Mouse (Mus musculus) brain, embryonic 14.5 days (tissue): ENCODE results near the gene Cisd2.

Experiments used
- CTCF ChIP-seq: fragments of 200-500 bp; IDR thresholded peaks from 2 replicates; pipeline ENCODE4 v1.5.1; 2012; ENCODE audit warnings: inconsistent platforms, mild to moderate bottlenecking, moderate library complexity, borderline replicate concordance; ENCODE audit not compliant: insufficient read depth, insufficient read length; ENCODE audit errors: extremely low read depth
- POLR2A ChIP-seq: fragments of 200-500 bp; IDR thresholded peaks from 2 replicates; pipeline ENCODE4 v1.6.1; 2012; ENCODE audit warnings: mild to moderate bottlenecking, inconsistent platforms, borderline replicate concordance; ENCODE audit not compliant: poor library complexity, insufficient read depth, insufficient read length, severe bottlenecking; ENCODE audit errors: extremely low read depth

GRCm38 (mm10) chr3:135438531-135438912, 14.8 kb upstream of the Cisd2 start:
- TF ChIP-seq CTCF (no peak), POLR2A (peak; percentile 83; the same call in 1 of the 2 replicates)
